ENCODE assay signal across 15 mouse cellular contexts in genomic region chr14:23592826-23593447, GRCm38 (mm10).
DNase-seq lines count a peak whose midpoint lies in the region; ATAC-seq lines count a peak whose summit lies in the region.
"Had no signal": no experiment of that assay in that cellular context is flagged by ENCODE, and none has a peak within 500 bp of the region (broad histone marks: within the 10 kb centered on the region; RNA-seq: fewer than 3 reads in every experiment).

No protein-coding gene starts in this region.

- H3K4me3 ChIP-seq in hindbrain, embryonic 11.5 days (ENCODE audit: low read depth, low read length), result no peak overlapping the region
- H3K4me3 ChIP-seq in hindbrain, embryonic 13.5 days, result no peak overlapping the region
- no peak overlapping the region for H3K4me3 ChIP-seq in embryonic facial prominence, embryonic 13.5 days
- no peak overlapping the region for H3K4me3 ChIP-seq in neural tube, embryonic 11.5 days (ENCODE audit: low read depth, low read length)
- H3K4me3 ChIP-seq: heart, embryonic 15.5 days; limb, embryonic 12.5 days had no signal

- WGBS in hindbrain, embryonic 11.5 days, result 23% methylated on average over 6 of the region's 6 CpGs
- WGBS in hindbrain, embryonic 13.5 days, result 12% methylated on average over 6 of the region's 6 CpGs
- WGBS in embryonic facial prominence, embryonic 13.5 days, result 35% methylated on average over 6 of the region's 6 CpGs
- 33% methylated on average over 6 of the region's 6 CpGs for WGBS in neural tube, embryonic 11.5 days

- no peaks in the 10 kb centered on the region for H3K36me3 ChIP-seq in hindbrain, embryonic 11.5 days (ENCODE audit: control insufficient read depth, insufficient read depth, low read length)
- no peaks in the 10 kb centered on the region for H3K36me3 ChIP-seq in hindbrain, embryonic 13.5 days
- H3K36me3 ChIP-seq in embryonic facial prominence, embryonic 13.5 days, result no peaks in the 10 kb centered on the region
- no peaks in the 10 kb centered on the region for H3K36me3 ChIP-seq in neural tube, embryonic 11.5 days (ENCODE audit: control insufficient read depth, insufficient read depth, low read length)
- H3K36me3 ChIP-seq: heart, embryonic 15.5 days; limb, embryonic 12.5 days had no signal

- H3K9me3 ChIP-seq in hindbrain, embryonic 11.5 days (ENCODE audit: control insufficient read depth, low read length), result no peaks in the 10 kb centered on the region
- H3K9me3 ChIP-seq in hindbrain, embryonic 13.5 days, result no peaks in the 10 kb centered on the region
- H3K9me3 ChIP-seq in embryonic facial prominence, embryonic 13.5 days, result no peaks in the 10 kb centered on the region
- no peaks in the 10 kb centered on the region for H3K9me3 ChIP-seq in neural tube, embryonic 11.5 days (ENCODE audit: control insufficient read depth, low read length)
- H3K9me3 ChIP-seq: heart, embryonic 15.5 days; limb, embryonic 12.5 days had no signal

- H3K27me3 ChIP-seq in hindbrain, embryonic 11.5 days (ENCODE audit: control insufficient read depth, insufficient read depth, low read length), result no peaks in the 10 kb centered on the region
- H3K27me3 ChIP-seq in hindbrain, embryonic 13.5 days, result no peaks in the 10 kb centered on the region
- H3K27me3 ChIP-seq in embryonic facial prominence, embryonic 13.5 days, result no peaks in the 10 kb centered on the region
- no peaks in the 10 kb centered on the region for H3K27me3 ChIP-seq in neural tube, embryonic 11.5 days (ENCODE audit: control insufficient read depth, insufficient read depth, low read length)
- H3K27me3 ChIP-seq: CH12.LX; heart, embryonic 15.5 days; limb, embryonic 12.5 days had no signal

- no peak overlapping the region for H3K9ac ChIP-seq in hindbrain, embryonic 11.5 days (ENCODE audit: low read depth, low read length)
- no peak overlapping the region for H3K9ac ChIP-seq in hindbrain, embryonic 13.5 days
- H3K9ac ChIP-seq in embryonic facial prominence, embryonic 13.5 days, result no peak overlapping the region
- no peak overlapping the region for H3K9ac ChIP-seq in neural tube, embryonic 11.5 days (ENCODE audit: low read length)
- H3K9ac ChIP-seq: heart, embryonic 15.5 days; limb, embryonic 12.5 days had no signal

- H3K4me2 ChIP-seq in hindbrain, embryonic 11.5 days (replicated peaks; ENCODE audit: low read depth, low read length), result no peak overlapping the region
- H3K4me2 ChIP-seq in hindbrain, embryonic 13.5 days, result no peak overlapping the region
- H3K4me2 ChIP-seq in embryonic facial prominence, embryonic 13.5 days, result no peak overlapping the region
- H3K4me2 ChIP-seq in neural tube, embryonic 11.5 days (ENCODE audit: low read depth), result no peak overlapping the region
- H3K4me2 ChIP-seq: heart, embryonic 15.5 days; limb, embryonic 12.5 days had no signal

- H3K27ac ChIP-seq in hindbrain, embryonic 11.5 days (ENCODE audit: low read depth, low read length), result no peak overlapping the region
- no peak overlapping the region for H3K27ac ChIP-seq in hindbrain, embryonic 13.5 days
- no peak overlapping the region; the same call in 1 of the 2 replicates for H3K27ac ChIP-seq in embryonic facial prominence, embryonic 13.5 days
- H3K27ac ChIP-seq in neural tube, embryonic 11.5 days (ENCODE audit: low read depth, low read length), result 0 out of 2 replicates have a peak overlapping the region, but pooled peaks have one; percentile 23
- H3K27ac ChIP-seq: heart, embryonic 15.5 days; limb, embryonic 12.5 days had no signal

- peak; percentile 60; the same call in 1 of the 2 replicates for ATAC-seq in hindbrain, embryonic 11.5 days (ENCODE audit: low FRiP score)
- no peak for ATAC-seq in hindbrain, embryonic 13.5 days (ENCODE audit: low FRiP score)
- ATAC-seq in embryonic facial prominence, embryonic 13.5 days (ENCODE audit: insufficient number of reproducible peaks, insufficient read depth, low FRiP score, low TSS enrichment, low read depth), result 0 out of 2 replicates have a peak, but pooled peaks have one; percentile 69
- peak; percentile 73; the same call in 1 of the 2 replicates for ATAC-seq in neural tube, embryonic 11.5 days (ENCODE audit: insufficient read depth, low FRiP score, low TSS enrichment)
- no peak for ATAC-seq in megakaryocyte progenitor cell, adult 5-6 weeks (replicated peaks; ENCODE audit: poor library complexity)
- ATAC-seq: inflammation-experienced regulatory T-cells, adult 6 months had no signal

- DNase-seq in hindbrain, embryonic 11.5 days (ENCODE audit: low spot score), result peak; percentile 20
- DNase-seq in embryo, embryonic 10.5 days (ENCODE audit: low spot score), result peak; percentile 58
- peak; percentile 41 for DNase-seq in neural tube, embryonic 11.5 days (ENCODE audit: low spot score)
- DNase-seq in spleen, postnatal 10 days (ENCODE audit: low spot score in 2 of 2), result no peak
- DNase-seq: cerebellum, postnatal 10 days; gastrocnemius, postnatal 14 days; kidney, postnatal 10 days; right cerebral cortex, postnatal 4 days had no signal

- no peaks in the 10 kb centered on the region for H3K4me1 ChIP-seq in hindbrain, embryonic 11.5 days (replicated peaks; ENCODE audit: control insufficient read depth, insufficient read depth, low read length)
- H3K4me1 ChIP-seq in hindbrain, embryonic 13.5 days (replicated peaks), result peaks cover 8% of the 10 kb centered on the region; the same call in 1 of the 2 replicates
- H3K4me1 ChIP-seq in embryonic facial prominence, embryonic 13.5 days, result 0 out of 2 replicates have a peak, but pooled peaks cover 4% of the 10 kb centered on the region
- H3K4me1 ChIP-seq in neural tube, embryonic 11.5 days (ENCODE audit: control insufficient read depth, insufficient read depth, low read length), result 0 out of 2 replicates have a peak, but pooled peaks cover 2% of the 10 kb centered on the region
- H3K4me1 ChIP-seq: limb, embryonic 12.5 days had no signal

Comparison
In these comparisons a context has a peak if more than half of its experiments do, and no peak if none do; other contexts are left out.
1. ATAC-seq: peak in hindbrain, embryonic 11.5 days (single experiment), embryonic facial prominence, embryonic 13.5 days (single experiment) and neural tube, embryonic 11.5 days (single experiment); none in hindbrain, embryonic 13.5 days (single experiment) and megakaryocyte progenitor cell, adult 5-6 weeks (single experiment).
2. DNase-seq: peak in hindbrain, embryonic 11.5 days (single experiment), embryo, embryonic 10.5 days (single experiment) and neural tube, embryonic 11.5 days (single experiment); none in spleen, postnatal 10 days (0 of 2).